Comparison of ENCODE assay signal across 24 mouse cellular contexts in the genomic region with DNA sequence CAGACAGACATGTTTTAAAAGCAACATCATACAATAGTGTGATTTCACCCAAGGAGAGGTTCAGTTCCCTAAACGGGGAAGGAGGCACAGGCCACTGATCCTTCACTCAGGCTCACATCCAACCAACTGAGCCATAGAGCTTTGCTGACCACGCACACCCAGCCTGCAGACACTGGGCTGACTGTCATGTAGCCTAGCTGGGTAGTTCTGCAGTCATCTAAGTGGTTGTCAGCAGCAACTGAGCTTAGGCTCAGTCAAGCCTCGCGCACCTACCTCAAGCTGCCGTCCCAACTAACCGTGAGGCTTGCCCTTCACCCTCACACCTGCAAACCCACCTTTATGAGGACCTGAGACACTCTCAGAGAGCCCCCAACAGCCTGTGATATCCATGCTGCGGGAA. TPM values are rescaled to one million over a fixed set of nuclear protein-coding genes. Genes with fewer than 3 reads are reported as not detected.
DNase-seq lines count a peak whose midpoint lies in the region; ATAC-seq and TF ChIP-seq lines count a peak whose summit lies in the region.
"Had no signal": no experiment of that assay in that cellular context is flagged by ENCODE, and none has a peak within 500 bp of the region (broad histone marks: within the 10 kb centered on the region; RNA-seq: fewer than 3 reads in every experiment).

No protein-coding gene starts in this region.

- no peak for TF ChIP-seq EP300 in liver, postnatal 0 days (IDR thresholded peaks at IDR 0.05; ENCODE audit: low read depth)

- H3K36me3 ChIP-seq in liver, postnatal 0 days (replicated peaks; ENCODE audit: insufficient read depth, low read length) = peaks cover 5% of the 10 kb centered on the region; the same call in 1 of the 2 replicates
- no peaks in the 10 kb centered on the region; the same call in 1 of the 2 replicates for H3K36me3 ChIP-seq in kidney, adult 2 months (ENCODE audit: control insufficient read depth, insufficient read depth, low read length)
- H3K36me3 ChIP-seq: hindbrain, embryonic 12.5 days had no signal

- no peak for ATAC-seq in liver, postnatal 0 days
- ATAC-seq in erythroid progenitor cell, adult 5-6 weeks (replicated peaks; ENCODE audit: low FRiP score, poor library complexity, severe bottlenecking) = no peak
- ATAC-seq: forebrain, embryonic 13.5 days; inflammation-experienced regulatory T-cells, adult 6 months had no signal

- H3K27me3 ChIP-seq in liver, postnatal 0 days (ENCODE audit: insufficient read depth, low read length) = no peaks in the 10 kb centered on the region
- no peaks in the 10 kb centered on the region for H3K27me3 ChIP-seq in kidney, adult 2 months (replicated peaks; ENCODE audit: control insufficient read depth, insufficient read depth, low read length)
- H3K27me3 ChIP-seq: CH12.LX; forebrain, embryonic 13.5 days; hindbrain, embryonic 12.5 days; kidney, embryonic 15.5 days had no signal

- no peak overlapping the region for H3K4me2 ChIP-seq in liver, postnatal 0 days (ENCODE audit: low read depth, low read length)
- H3K4me2 ChIP-seq: forebrain, embryonic 13.5 days; hindbrain, embryonic 12.5 days; kidney, embryonic 15.5 days; midbrain, embryonic 11.5 days had no signal

- WGBS in lung, adult 2 months = 86% methylated on average over 7 of the region's 7 CpGs
- WGBS in liver, postnatal 0 days (ENCODE audit: insufficient replicate concordance) = 76% methylated on average over 7 of the region's 7 CpGs
- WGBS in kidney, adult 2 months = 79% methylated on average over 7 of the region's 7 CpGs

- H3K9ac ChIP-seq in liver, postnatal 0 days (replicated peaks) = no peak overlapping the region
- H3K9ac ChIP-seq: forebrain, embryonic 13.5 days; hindbrain, embryonic 12.5 days; kidney, embryonic 15.5 days had no signal

- no peaks in the 10 kb centered on the region for H3K9me3 ChIP-seq in liver, postnatal 0 days (ENCODE audit: low read length)
- H3K9me3 ChIP-seq: forebrain, embryonic 13.5 days; hindbrain, embryonic 12.5 days; kidney, embryonic 15.5 days had no signal

- peak; percentile 39 for DNase-seq in gastrocnemius, adult 18-20 months (ENCODE audit: low spot score)
- DNase-seq in gastrocnemius, postnatal 10 days = no peak
- DNase-seq in lung, adult 2 months = no peak
- no peak for DNase-seq in lung, postnatal 10 days
- peak; percentile 30 for DNase-seq in brain, adult 2 months (ENCODE audit: low read depth, low spot score)
- DNase-seq in liver, postnatal 0 days = no peak
- DNase-seq in kidney, adult 2 months = no peak
- DNase-seq: adrenal gland, adult 8-10 months; cerebellum, adult 2 months; thymus, postnatal 25 days had no signal

- TF ChIP-seq POLR2A in lung, adult 2 months (IDR thresholded peaks at IDR 0.05; ENCODE audit: borderline replicate concordance, extremely low read depth, low read depth, low read length) = peak; percentile 35; the same call in 1 of the 2 replicates
- TF ChIP-seq POLR2A in kidney, adult 2 months (IDR thresholded peaks at IDR 0.05; ENCODE audit: low read depth, low read length) = no peak

- 0 out of 2 replicates have a peak overlapping the region, but pooled peaks have one; percentile 6 for H3K27ac ChIP-seq in liver, postnatal 0 days (ENCODE audit: low read depth)
- no peak overlapping the region for H3K27ac ChIP-seq in kidney, adult 2 months (ENCODE audit: insufficient read depth, low read depth, low read length)
- H3K27ac ChIP-seq: hindbrain, embryonic 12.5 days; kidney, embryonic 15.5 days; stomach, postnatal 0 days had no signal

- H3K4me3 ChIP-seq in lung, adult 2 months (replicated peaks; ENCODE audit: extremely low read depth, low read depth, low read length) = no peak overlapping the region
- no peak overlapping the region for H3K4me3 ChIP-seq in liver, postnatal 0 days (ENCODE audit: low read depth, low read length)
- H3K4me3 ChIP-seq in kidney, adult 2 months (ENCODE audit: insufficient read depth, low read depth, low read length) = no peak overlapping the region
- H3K4me3 ChIP-seq: forebrain, embryonic 13.5 days; hindbrain, embryonic 12.5 days; kidney, embryonic 15.5 days had no signal

- no peak for TF ChIP-seq CTCF in lung, adult 2 months (IDR thresholded peaks at IDR 0.05; ENCODE audit: insufficient read depth, low read length)
- no peak for TF ChIP-seq CTCF in liver, postnatal 0 days (IDR thresholded peaks at IDR 0.05; ENCODE audit: low read depth)
- no peak for TF ChIP-seq CTCF in kidney, adult 2 months (conservative IDR thresholded peaks at IDR 0.05; ENCODE audit: insufficient read depth, insufficient read length, low read depth, low read length)

- H3K4me1 ChIP-seq in lung, adult 2 months (ENCODE audit: control insufficient read depth, insufficient read depth, low read length) = peaks cover 62% of the 10 kb centered on the region
- peaks cover 70% of the 10 kb centered on the region for H3K4me1 ChIP-seq in liver, postnatal 0 days (ENCODE audit: insufficient read depth)
- H3K4me1 ChIP-seq in kidney, adult 2 months (ENCODE audit: control insufficient read depth, insufficient read depth, low read length) = peaks cover 18% of the 10 kb centered on the region

RNA-seq across cellular contexts. Expression of a gene that starts 5.9 kb away (rescaled TPM):
- 1 to 10 TPM; 2.8 to 3.7 TPM for total RNA-seq in gastrocnemius, adult 18-20 months (2021)
- total RNA-seq in gastrocnemius, postnatal 10 days (2021) = 1 to 10 TPM; 5.6 TPM
- polyA plus RNA-seq in lung, adult 2 months (2012; rRNA removed) = 8.5 and 8.8 TPM in 2 replicates
- polyA plus RNA-seq in liver, postnatal 0 days (2015; fragmentation: Nextera tagmentation; extraction: Ambion mirVana) = 4.5 and 4.9 TPM in 2 replicates
- total RNA-seq in erythroid progenitor cell, adult 5-6 weeks (2015; ENCODE audit: low replicate concordance) = 6.7 and 10.5 TPM in 2 replicates
- total RNA-seq in erythroid progenitor cell, adult 5-6 weeks (2017; ENCODE audit: low replicate concordance) = 6.7 and 9.4 TPM in 2 replicates
- 6.4 and 6.7 TPM in 2 replicates for polyA plus RNA-seq in kidney, adult 2 months (2012; rRNA removed)

RNA-seq across cellular contexts. Expression of a gene that starts 9.0 kb away (rescaled TPM):
- total RNA-seq in gastrocnemius, adult 18-20 months (2021) = 10 to 100 TPM; 30.5 to 42.8 TPM
- total RNA-seq in gastrocnemius, postnatal 10 days (2021) = 10 to 100 TPM; 12.6 to 12.9 TPM
- 71.8 and 74.8 TPM in 2 replicates for polyA plus RNA-seq in lung, adult 2 months (2012; rRNA removed)
- 12.6 and 17.0 TPM in 2 replicates for polyA plus RNA-seq in liver, postnatal 0 days (2015; fragmentation: Nextera tagmentation; extraction: Ambion mirVana)
- total RNA-seq in erythroid progenitor cell, adult 5-6 weeks (2015; ENCODE audit: low replicate concordance) = 3.8 TPM in 1 of 2 replicates, not detected in the other
- 3.6 and 5.4 TPM in 2 replicates for total RNA-seq in erythroid progenitor cell, adult 5-6 weeks (2017; ENCODE audit: low replicate concordance)
- 37.5 and 43.8 TPM in 2 replicates for polyA plus RNA-seq in kidney, adult 2 months (2012; rRNA removed)

RNA-seq across cellular contexts. Expression of a gene that starts 38.7 kb away (rescaled TPM):
- 1 to 10 TPM; 4.7 to 6.4 TPM for total RNA-seq in gastrocnemius, adult 18-20 months (2021)
- total RNA-seq in gastrocnemius, postnatal 10 days (2021) = 10 to 100 TPM; 12.0 to 15.6 TPM
- 25.4 and 30.4 TPM in 2 replicates for polyA plus RNA-seq in lung, adult 2 months (2012; rRNA removed)
- 5.5 and 5.7 TPM in 2 replicates for polyA plus RNA-seq in liver, postnatal 0 days (2015; fragmentation: Nextera tagmentation; extraction: Ambion mirVana)
- 35.6 and 63.1 TPM in 2 replicates for total RNA-seq in erythroid progenitor cell, adult 5-6 weeks (2015; ENCODE audit: low replicate concordance)
- 74.3 and 74.4 TPM in 2 replicates for total RNA-seq in erythroid progenitor cell, adult 5-6 weeks (2017; ENCODE audit: low replicate concordance)
- 56.0 and 60.5 TPM in 2 replicates for polyA plus RNA-seq in kidney, adult 2 months (2012; rRNA removed)

RNA-seq across cellular contexts. Expression of a gene that starts 48.0 kb away (rescaled TPM):
- total RNA-seq in gastrocnemius, adult 18-20 months (2021) = not detected
- total RNA-seq in gastrocnemius, postnatal 10 days (2021) = not detected
- not detected in 2 replicates for polyA plus RNA-seq in lung, adult 2 months (2012; rRNA removed)
- not detected in 2 replicates for polyA plus RNA-seq in liver, postnatal 0 days (2015; fragmentation: Nextera tagmentation; extraction: Ambion mirVana)
- not detected in 2 replicates for total RNA-seq in erythroid progenitor cell, adult 5-6 weeks (2015; ENCODE audit: low replicate concordance)
- not detected in 2 replicates for total RNA-seq in erythroid progenitor cell, adult 5-6 weeks (2017; ENCODE audit: low replicate concordance)
- polyA plus RNA-seq in kidney, adult 2 months (2012; rRNA removed) = not detected in 2 replicates
- total RNA-seq: adrenal gland, adult 8-10 months; granulocyte monocyte progenitor cell, adult 5-6 weeks; left cerebral cortex, adult 18-20 months; neutrophil, adult 5-6 weeks had no signal
- polyA plus RNA-seq: cerebellum, adult 2 months; cortical plate, adult 2 months; forebrain, embryonic 13.5 days; hindbrain, embryonic 12.5 days; inflammation-experienced regulatory T-cells, adult 6 months; kidney, embryonic 15.5 days; limb, embryonic 11.5 days; lung, embryonic 16.5 days; midbrain, embryonic 11.5 days had no signal

Comparison
In these comparisons a context has a peak if more than half of its experiments do, and no peak if none do; other contexts are left out.
1. DNase-seq: peak in gastrocnemius, adult 18-20 months (single experiment) and brain, adult 2 months (single experiment); none in gastrocnemius, postnatal 10 days (single experiment), lung, adult 2 months (single experiment), lung, postnatal 10 days (single experiment), liver, postnatal 0 days (single experiment) and kidney, adult 2 months (single experiment).